Mouse (Mus musculus) Patski (cell line): ENCODE data around the gene Gtf2h1. TPM values are rescaled to one million over a fixed set of nuclear protein-coding genes. Genes with fewer than 3 reads are reported as not detected.
"Not testable (repeated sequence)": the region's sequence is repeated elsewhere in the genome, so short reads cannot be mapped to it uniquely, and the experiment has no call there.

Source experiments
- ATAC-seq: fragments of 100-300 bp; one replicate; pipeline ENCODE4 v1.8.0; 2021
- CTCF ChIA-PET: fragments of 350-600 bp; sonication (Branson Sonifier 250); formaldehyde crosslinking; loops from one replicate; lab custom pipeline; 2022; ENCODE audit warnings: inconsistent platforms; lab: Charles Lee
- POLR2A ChIA-PET: fragments of 350-600 bp; sonication (Branson Sonifier 250); formaldehyde crosslinking; loops from one replicate; lab custom pipeline; 2022; ENCODE audit warnings: antibody characterized with exemption, inconsistent platforms; lab: Charles Lee
- DNase-seq: peaks from one replicate; pipeline ENCODE4 v3.0.0-alpha.2; 2011; ENCODE audit warnings: low read depth, low spot score
- H3K27me3 ChIP-seq: fragments of 371-371 bp; one replicate; pipeline ENCODE4 v1.5.1; 2021
- CTCF ChIP-seq: fragments of 100-300 bp; IDR thresholded peaks from one replicate; pipeline ENCODE4 v1.5.1; 2021
- in situ Hi-C: fragments of 300-500 bp; cut with MboI; formaldehyde crosslinking; loops from 3 replicates; pipeline ENCODE4 v1.11.1; 2018; ENCODE audit warnings: low pct_unique_long_range_greater_than_20kb, mixed read lengths
- polyA plus RNA-seq: library from polyadenylated mRNA; unstranded; gene quantifications from one replicate; pipeline ENCODE4 v1.2.3, GENCODE M21; 2021

The Gtf2h1 gene
- polyA plus RNA-seq, 1 experiment from 2014 or later, result 45.2 TPM

DNA sequence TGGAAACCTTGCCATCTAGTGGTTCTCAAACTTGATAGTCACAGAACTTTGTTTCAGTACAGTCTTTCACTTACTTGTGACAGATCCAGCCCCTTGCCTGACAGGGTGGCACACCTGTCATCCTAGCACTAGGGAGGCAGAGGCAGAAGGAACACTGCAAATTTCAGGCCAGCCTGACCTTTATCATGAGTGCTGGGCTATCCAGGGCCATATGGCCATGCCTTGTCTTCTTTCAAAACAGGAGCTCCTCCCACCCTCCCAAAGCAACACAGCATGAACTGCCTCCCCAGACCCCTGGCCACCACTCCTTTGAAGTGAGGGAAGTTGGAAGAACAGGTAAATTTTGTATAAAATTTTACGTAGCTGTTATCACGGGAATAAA is 31.9 kb downstream of the Gtf2h1 start:
- in situ Hi-C loops, result no loop called here
- ATAC-seq (no peak), DNase-seq (no peak)
- CTCF ChIA-PET, result interaction anchor here (0.7 to 1.7 kb wide), 4 partner anchors 11 to 59 kb away, joined by 3 to 5 read pairs (median 3); partner anchors contain the start of genes Gtf2h1 and Hps5
- POLR2A ChIA-PET, result no interaction called here
- TF ChIP-seq CTCF, result no peak
- no peaks in the 10 kb centered on the region for H3K27me3 ChIP-seq

- DNase-seq, result no peak
- ChIA-PET POLR2A (interaction anchor here (1.0 kb wide), 1 partner anchor 7 kb away, joined by 3 read pairs; no protein-coding TSS in a partner anchor), CTCF (interaction anchor here (1.0 kb wide), 1 partner anchor 14 kb away, joined by 3 read pairs; no protein-coding TSS in a partner anchor)
- in situ Hi-C loops, result no loop called here
- H3K27me3 ChIP-seq, result no peaks in the 10 kb centered on the region
- no peak for ATAC-seq
- no peak for TF ChIP-seq CTCF
Observed at GRCm38 (mm10) chr7:46829911-46830310, 34.0 kb downstream of the Gtf2h1 start.

DNA sequence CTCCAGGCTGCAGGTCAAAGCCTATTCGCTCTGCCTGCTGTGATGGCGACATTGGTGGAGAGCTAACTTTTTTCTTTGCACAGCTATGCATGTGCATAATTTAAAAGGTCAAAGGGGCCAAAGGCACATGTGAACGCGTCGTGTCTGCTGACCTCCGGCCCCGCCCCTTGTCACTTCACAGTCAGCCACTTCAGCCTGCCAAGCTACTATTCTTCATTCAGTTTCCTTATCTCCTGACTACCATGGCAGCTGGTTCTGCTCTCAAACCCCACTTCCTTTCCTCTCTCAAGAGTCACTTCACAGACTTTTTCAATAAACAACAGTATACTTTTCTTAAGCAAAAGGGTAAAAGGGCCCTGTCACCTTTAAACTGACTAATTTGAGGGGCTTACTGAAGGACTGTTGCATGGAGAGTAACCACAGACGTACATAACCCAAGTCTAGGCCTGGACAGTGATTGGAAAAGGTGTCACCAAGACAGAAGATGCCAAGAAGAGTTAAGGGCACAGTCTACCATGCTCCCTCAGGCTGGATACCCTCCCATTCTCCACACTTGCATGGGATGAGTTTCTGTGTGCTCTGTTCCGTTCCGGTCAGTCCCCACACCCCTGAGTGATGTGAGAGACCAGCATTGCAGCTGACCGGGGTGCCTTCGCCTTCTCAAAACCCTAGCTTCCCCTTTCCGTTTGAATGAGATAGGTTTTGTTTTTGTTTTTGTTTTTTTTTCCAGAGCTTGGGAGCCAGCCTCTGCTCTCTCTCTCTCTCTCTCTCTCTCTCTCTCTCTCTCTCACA is 35.1 kb downstream of the Gtf2h1 start:
- in situ Hi-C loops, result no loop called here
- POLR2A ChIA-PET, result interaction anchor here (1.0 kb wide), 1 partner anchor 9 kb away, joined by 3 read pairs; no protein-coding TSS in a partner anchor

DNA sequence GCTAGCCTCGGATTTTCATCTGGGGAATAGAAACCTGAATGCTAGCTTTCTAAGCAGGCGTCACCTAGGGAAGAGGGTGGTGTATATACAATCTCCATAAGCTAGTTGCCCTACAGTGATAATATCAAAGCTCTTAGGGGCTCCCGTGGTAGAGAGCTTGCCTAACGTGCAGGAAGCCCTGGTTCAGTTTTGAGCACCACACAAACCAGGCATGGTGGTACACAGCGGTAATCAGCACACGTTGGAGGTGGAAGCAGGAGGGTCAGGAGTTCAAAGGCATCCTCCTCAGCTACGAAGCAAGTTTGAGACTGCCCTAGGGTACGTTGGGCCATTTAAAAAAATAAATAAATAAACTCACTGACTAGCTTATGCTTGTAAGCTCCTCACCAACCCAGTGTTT is 35.8 kb downstream of the Gtf2h1 start:
- POLR2A ChIA-PET, result no interaction called here

More for the DNA sequence above, 35.1 kb downstream of the Gtf2h1 start:
- CTCF ChIA-PET, result interaction anchor here (0.7 to 1.4 kb wide), 4 partner anchors 10 to 55 kb away, joined by 3 to 4 read pairs (median 3); no protein-coding TSS in a partner anchor
- no peak for ATAC-seq
- no peak for DNase-seq
- no peak for TF ChIP-seq CTCF
- H3K27me3 ChIP-seq, result no peaks in the 10 kb centered on the region

GRCm38 (mm10) chr7:46832112-46832810 is 36.4 kb downstream of the Gtf2h1 start:
- CTCF ChIA-PET, in situ Hi-C loops, POLR2A ChIA-PET, ATAC-seq, H3K27me3 ChIP-seq, DNase-seq: not testable (repeated sequence)

More for the DNA sequence above, 35.8 kb downstream of the Gtf2h1 start:
- in situ Hi-C loops, result no loop called here
- CTCF ChIA-PET, result interaction anchor here (1.4 kb wide), 2 partner anchors 17 to 54 kb away, joined by 3 to 4 read pairs; no protein-coding TSS in a partner anchor
- H3K27me3 ChIP-seq, result no peaks in the 10 kb centered on the region
- DNase-seq (no peak), ATAC-seq (no peak)
- no peak for TF ChIP-seq CTCF

- ChIA-PET CTCF (no interaction called here), POLR2A (no interaction called here)
- in situ Hi-C loops, result no loop called here
- H3K27me3 ChIP-seq, result no peaks in the 10 kb centered on the region
- no peak for TF ChIP-seq CTCF
- DNase-seq (no peak), ATAC-seq (no peak)
Observed at GRCm38 (mm10) chr7:46833266-46833665, 37.4 kb downstream of the Gtf2h1 start.

- POLR2A ChIA-PET, result no interaction called here
- H3K27me3 ChIP-seq, result no peaks in the 10 kb centered on the region
- CTCF ChIA-PET, result interaction anchor here (1.3 kb wide), 1 partner anchor 17 kb away, joined by 4 read pairs; no protein-coding TSS in a partner anchor
- TF ChIP-seq CTCF, result no peak
- no peak for ATAC-seq
- DNase-seq, result no peak
- in situ Hi-C loops, result no loop called here
Observed at GRCm38 (mm10) chr7:46833670-46834255, 37.9 kb downstream of the Gtf2h1 start.

DNA sequence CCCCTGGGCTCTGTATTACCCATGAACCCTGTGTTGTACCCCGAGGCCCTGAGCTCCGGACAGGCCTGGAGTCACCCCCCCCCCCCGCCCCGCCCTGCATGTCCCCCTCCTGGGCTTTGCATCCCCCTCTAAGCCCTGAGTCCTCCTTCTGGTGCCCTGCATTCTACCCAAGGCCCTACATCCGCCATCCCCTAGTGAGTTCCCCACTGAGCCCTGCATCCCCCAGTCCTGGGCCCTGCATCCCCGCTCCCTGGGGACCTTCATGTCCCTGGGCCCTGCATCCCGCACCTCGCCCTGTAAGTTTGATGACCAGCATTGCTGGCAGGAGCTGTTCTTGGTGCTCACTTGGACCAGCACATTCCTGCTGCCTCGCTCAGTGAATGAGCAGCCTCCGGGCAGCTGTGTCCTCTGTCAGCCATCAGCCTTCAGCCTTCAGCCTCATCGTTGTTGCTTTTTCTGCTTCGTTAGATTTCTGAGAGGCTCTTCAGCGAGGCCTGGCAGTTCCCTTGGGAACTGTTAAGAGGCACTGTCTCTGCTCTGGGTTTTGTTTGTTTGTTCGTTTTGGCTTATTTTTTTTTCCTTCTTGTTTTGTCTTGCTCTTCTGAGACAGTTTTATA is 39.2 kb downstream of the Gtf2h1 start:
- in situ Hi-C loops, result no loop called here
- CTCF ChIA-PET, result interaction anchor here (1.1 to 1.3 kb wide), 2 partner anchors 12 to 18 kb away, joined by 4 read pairs; no protein-coding TSS in a partner anchor
- no peaks in the 10 kb centered on the region for H3K27me3 ChIP-seq
- ATAC-seq (peak; percentile 72), DNase-seq (no peak)
- POLR2A ChIA-PET, result interaction anchor here (0.6 to 1.0 kb wide), 2 partner anchors 9 to 10 kb away, joined by 3 read pairs; no protein-coding TSS in a partner anchor
- TF ChIP-seq CTCF, result no peak

DNA sequence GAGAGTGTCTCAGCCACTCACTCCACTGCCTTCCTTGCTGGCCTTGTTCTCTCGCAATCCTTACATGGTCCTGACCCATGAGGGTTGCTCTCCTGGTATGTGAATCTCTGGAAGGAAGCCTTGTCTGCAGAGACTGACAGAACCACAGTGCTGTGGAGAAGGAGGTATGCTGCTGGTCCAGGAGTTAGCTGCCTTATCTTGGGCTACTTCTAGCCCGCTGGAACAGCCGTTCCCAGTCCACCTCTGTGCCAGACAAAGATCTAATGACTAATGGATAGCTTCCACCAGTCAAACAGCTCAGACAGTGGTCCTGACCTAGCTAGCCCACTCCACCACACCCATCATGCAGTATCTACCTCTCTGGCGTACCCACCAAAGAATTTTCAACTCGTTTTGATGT is 40.5 kb downstream of the Gtf2h1 start:
- ChIA-PET CTCF (interaction anchor here (0.9 kb wide), 1 partner anchor 12 kb away, joined by 3 read pairs; no protein-coding TSS in a partner anchor), POLR2A (no interaction called here)
- in situ Hi-C loops, result no loop called here
- no peak for TF ChIP-seq CTCF
- no peak for ATAC-seq
- no peaks in the 10 kb centered on the region for H3K27me3 ChIP-seq
- DNase-seq, result no peak

DNA sequence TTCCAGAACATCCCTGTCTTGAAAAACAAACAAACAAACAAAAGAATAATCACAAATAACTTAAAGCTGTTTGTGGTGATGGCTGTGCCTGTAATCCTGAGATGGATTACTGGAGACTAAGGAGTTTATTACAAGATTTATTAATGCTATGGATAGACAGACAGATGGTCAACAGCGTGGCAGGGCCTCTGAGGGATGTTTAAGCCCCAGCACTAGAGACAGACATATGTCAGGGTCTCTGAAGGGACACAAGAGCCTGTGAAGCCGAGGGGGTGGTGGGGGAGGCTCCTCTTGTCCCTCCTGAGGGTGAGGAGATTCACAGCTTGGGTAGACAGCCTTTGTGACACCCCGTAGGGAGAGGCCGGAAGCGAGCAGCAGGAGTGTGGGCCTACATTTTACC is 41.2 kb downstream of the Gtf2h1 start:
- TF ChIP-seq CTCF, result no peak
- ChIA-PET CTCF (interaction anchor here (0.9 to 1.2 kb wide), 2 partner anchors 12 to 22 kb away, joined by 3 read pairs; no protein-coding TSS in a partner anchor), POLR2A (no interaction called here)
- ATAC-seq (no peak), DNase-seq (no peak)
- in situ Hi-C loops, result no loop called here
- no peaks in the 10 kb centered on the region for H3K27me3 ChIP-seq
